Mouse (Mus musculus) heart, embryonic 13.5 days (tissue): Measurements from ENCODE around the gene Il2rg. TPM values are rescaled to one million over a fixed set of nuclear protein-coding genes. Genes with fewer than 3 reads are reported as not detected.

Source experiments
- ATAC-seq: fragments of 200-750 bp; cut with Nextera tagmentation; 2 replicates; pipeline ENCODE4 v1.8.0; 2017; ENCODE audit warnings: moderate TSS enrichment; ENCODE audit not compliant: insufficient number of reproducible peaks, low FRiP score, low TSS enrichment; ENCODE audit errors: extremely low read depth
- H3K27ac ChIP-seq: fragments of 300-500 bp; sonication (generic); replicated peaks from 2 replicates; pipeline ENCODE4 v1.5.1; 2015; ENCODE audit warnings: moderate library complexity, mild to moderate bottlenecking, inconsistent platforms
- H3K27me3 ChIP-seq: fragments of 300-500 bp; sonication (generic); replicated peaks from 2 replicates; pipeline ENCODE4 v1.6.1; 2015; ENCODE audit warnings: mild to moderate bottlenecking, inconsistent platforms
- H3K36me3 ChIP-seq: fragments of 300-500 bp; sonication (generic); 2 replicates; pipeline ENCODE4 v1.6.1; 2015; ENCODE audit warnings: mild to moderate bottlenecking, inconsistent platforms
- H3K4me1 ChIP-seq: fragments of 300-500 bp; sonication (generic); 2 replicates; pipeline ENCODE4 v1.6.1; 2015; ENCODE audit warnings: inconsistent platforms
- H3K4me2 ChIP-seq: fragments of 300-500 bp; sonication (generic); 2 replicates; pipeline ENCODE4 v1.6.1; 2015; ENCODE audit warnings: inconsistent platforms, mild to moderate bottlenecking, moderate library complexity
- H3K4me3 ChIP-seq: fragments of 300-500 bp; sonication (generic); 2 replicates; pipeline ENCODE4 v1.5.1; 2015; ENCODE audit warnings: moderate library complexity, mild to moderate bottlenecking, inconsistent platforms
- H3K9ac ChIP-seq: fragments of 300-500 bp; sonication (generic); 2 replicates; pipeline ENCODE4 v1.6.1; 2015; ENCODE audit warnings: inconsistent platforms, mild to moderate bottlenecking, moderate library complexity
- H3K9me3 ChIP-seq: fragments of 300-500 bp; sonication (generic); 2 replicates; pipeline ENCODE4 v1.6.1; 2016; ENCODE audit warnings: inconsistent platforms
- WGBS: fragments of 180-500 bp; shearing (Covaris S2); methylation state at CpG from one replicate; pipeline ENCODE4 v1.1.7; 2015; ENCODE audit warnings: mixed read lengths; 5-methylcytosine and 5-hydroxymethylcytosine counted together
- polyA plus RNA-seq: library from polyadenylated mRNA; unstranded; fragments of >200 nt; fragmentation: Nextera tagmentation; extraction: Ambion mirVana; gene quantifications from 2 replicates; pipeline ENCODE4 v1.2.1, GENCODE M21; 2015

The Il2rg gene
- polyA plus RNA-seq, 1 experiment from 2014 or later: 15.8 TPM

DNA sequence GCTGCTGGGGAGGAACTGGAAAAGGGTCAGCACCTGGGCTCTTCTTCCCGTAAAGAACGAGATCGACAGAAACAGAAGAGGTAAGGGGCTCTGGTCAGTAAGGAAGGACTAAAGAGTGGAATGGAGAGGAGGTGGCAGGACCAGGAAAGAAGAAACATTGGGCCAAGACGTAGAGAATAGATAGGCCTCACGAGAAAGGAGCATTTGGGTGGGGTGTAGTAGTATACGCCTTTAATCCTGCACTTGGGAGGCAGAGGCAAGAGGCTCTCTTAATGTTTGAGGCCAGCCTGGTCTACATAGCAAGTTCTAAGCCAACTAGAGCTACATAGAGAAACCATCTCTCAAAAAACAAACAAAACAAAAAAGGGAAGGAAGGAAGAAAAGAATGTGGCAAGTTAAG, 20.4 kb upstream of the Il2rg start:
- H3K4me3 ChIP-seq: no peak overlapping the region
- 0 out of 2 replicates have a peak, but pooled peaks cover 3% of the 10 kb centered on the region for H3K4me1 ChIP-seq
- 78% methylated on average over 6 of the region's 6 CpGs for WGBS
- no peaks in the 10 kb centered on the region for H3K9me3 ChIP-seq
- no peak overlapping the region for H3K4me2 ChIP-seq
- 0 out of 2 replicates have a peak, but pooled peaks cover under 1% of the 10 kb centered on the region for H3K27me3 ChIP-seq
- ATAC-seq: no peak
- peaks cover 96% of the 10 kb centered on the region for H3K36me3 ChIP-seq
- peak overlapping the region; percentile 48; the same call in 1 of the 2 replicates for H3K27ac ChIP-seq
- H3K9ac ChIP-seq: no peak overlapping the region

DNA sequence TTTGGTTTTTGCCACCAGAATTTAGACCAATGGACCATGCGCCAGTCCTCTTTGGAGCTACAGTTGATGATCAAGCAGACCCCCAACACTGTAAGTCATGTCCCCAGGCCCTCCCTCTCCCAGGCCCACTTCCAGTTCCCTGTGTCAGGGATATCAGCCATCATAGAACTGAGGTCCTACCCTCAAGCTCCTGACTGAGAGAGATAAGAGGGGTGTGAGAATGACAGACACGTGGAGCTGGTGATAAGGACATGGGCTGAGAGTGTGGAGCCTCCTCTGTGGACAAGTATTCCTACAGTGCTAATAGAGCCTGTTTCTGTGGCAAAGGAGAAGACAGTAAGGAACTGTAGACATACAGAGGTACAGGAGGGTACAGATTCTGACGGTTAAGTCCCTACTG, 19.5 kb upstream of the Il2rg start:
- H3K4me3 ChIP-seq: no peak overlapping the region
- WGBS: 48% methylated on average over 3 of the region's 3 CpGs
- no peaks in the 10 kb centered on the region for H3K9me3 ChIP-seq
- H3K4me1 ChIP-seq: 0 out of 2 replicates have a peak, but pooled peaks cover 3% of the 10 kb centered on the region
- ATAC-seq: peak; percentile 59
- no peaks in the 10 kb centered on the region for H3K27me3 ChIP-seq
- H3K27ac ChIP-seq: peak overlapping the region; percentile 48; the same call in 1 of the 2 replicates
- H3K36me3 ChIP-seq: peaks cover 96% of the 10 kb centered on the region
- no peak overlapping the region for H3K9ac ChIP-seq
- no peak overlapping the region; the same call in 1 of the 2 replicates for H3K4me2 ChIP-seq

DNA sequence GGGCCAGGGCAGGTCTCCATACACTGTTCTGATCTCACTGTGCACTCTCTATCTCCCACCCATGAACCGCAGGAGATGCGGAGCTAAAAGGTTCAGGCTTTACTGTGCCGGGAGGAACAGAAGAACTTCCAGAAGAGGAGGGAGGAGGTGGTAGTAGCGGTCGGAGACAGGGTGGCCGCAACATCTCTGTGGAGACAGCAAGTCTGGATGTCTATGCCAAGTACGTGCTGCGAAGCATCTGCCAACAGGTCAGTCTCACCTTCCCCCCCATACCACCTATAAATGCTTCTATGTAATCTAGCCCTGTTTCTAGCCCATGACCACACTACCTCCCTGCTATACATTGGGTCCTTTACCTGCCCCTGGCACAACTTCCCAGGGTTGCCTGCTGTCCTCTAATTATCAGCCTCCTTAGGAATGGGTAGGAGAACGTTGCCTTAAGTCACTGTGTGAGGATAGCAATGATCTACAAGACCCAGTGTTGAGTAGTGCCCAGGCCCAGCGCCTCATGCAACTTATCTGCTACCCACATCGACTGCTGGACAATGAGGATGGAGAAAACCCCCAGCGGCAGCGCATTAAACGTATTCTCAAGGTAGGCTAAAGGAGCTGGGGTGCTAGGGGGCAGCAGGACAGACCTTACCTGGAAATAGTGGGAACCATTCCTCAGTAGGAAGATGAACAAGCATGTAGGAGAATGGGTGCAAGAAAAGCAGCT, 18.1 kb upstream of the Il2rg start:
- Histone ChIP-seq H3K4me2 (no peak overlapping the region), H3K4me1 (0 out of 2 replicates have a peak, but pooled peaks cover 3% of the 10 kb centered on the region), H3K27ac (no peak overlapping the region), H3K9ac (no peak overlapping the region), H3K4me3 (no peak overlapping the region), H3K27me3 (no peaks in the 10 kb centered on the region), H3K9me3 (no peaks in the 10 kb centered on the region), H3K36me3 (peaks cover 96% of the 10 kb centered on the region)
- 86% methylated on average over 14 of the region's 14 CpGs for WGBS
- no peak for ATAC-seq

DNA sequence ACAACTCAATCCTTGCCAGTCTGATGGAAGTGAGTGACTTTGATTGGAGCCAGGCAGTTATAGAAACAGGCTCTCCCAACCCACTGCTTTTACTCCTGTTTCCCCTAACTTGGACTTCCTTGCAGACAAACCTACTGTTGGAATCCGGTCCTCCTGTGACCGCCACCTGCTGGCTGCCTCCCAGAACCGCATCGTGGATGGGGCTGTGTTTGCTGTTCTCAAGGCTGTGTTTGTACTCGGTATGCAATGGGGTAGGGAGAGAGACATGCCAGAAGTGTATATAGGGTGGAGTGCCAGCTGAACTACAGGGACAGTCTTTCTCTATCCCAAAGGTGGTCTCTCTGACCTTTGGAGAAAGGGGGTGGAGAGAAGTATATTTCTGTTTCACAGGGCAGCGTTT, 17.5 kb upstream of the Il2rg start:
- H3K27me3 ChIP-seq: no peaks in the 10 kb centered on the region
- 25% methylated on average over 6 of the region's 6 CpGs for WGBS
- peaks cover 96% of the 10 kb centered on the region for H3K36me3 ChIP-seq
- 0 out of 2 replicates have a peak, but pooled peaks cover 3% of the 10 kb centered on the region for H3K4me1 ChIP-seq
- no peaks in the 10 kb centered on the region for H3K9me3 ChIP-seq
- no peak overlapping the region for H3K9ac ChIP-seq
- no peak for ATAC-seq
- H3K4me3 ChIP-seq: no peak overlapping the region
- no peak overlapping the region for H3K27ac ChIP-seq
- no peak overlapping the region for H3K4me2 ChIP-seq

DNA sequence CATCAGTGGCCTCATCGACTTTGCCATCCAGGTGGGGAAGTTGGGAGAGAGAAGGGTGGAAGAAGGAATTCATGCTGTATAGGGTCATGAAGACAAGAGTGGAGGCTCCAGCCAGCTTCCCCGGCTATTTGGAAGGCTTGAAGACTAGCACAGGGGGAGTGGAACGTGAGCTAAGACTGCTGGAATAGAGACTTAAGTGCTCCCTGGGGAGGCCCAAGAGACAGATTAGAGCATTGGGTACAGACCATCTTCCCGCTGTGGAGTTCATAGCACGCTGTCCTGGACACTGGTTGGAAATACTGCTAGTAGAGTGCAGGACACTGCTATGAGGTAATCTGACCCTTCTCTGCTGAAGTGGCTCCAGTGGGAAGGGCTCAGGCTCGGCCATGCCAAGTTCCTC, 14.8 kb upstream of the Il2rg start:
- no peak for ATAC-seq
- H3K36me3 ChIP-seq: peaks cover 93% of the 10 kb centered on the region
- WGBS: 81% methylated on average over 6 of the region's 6 CpGs

DNA sequence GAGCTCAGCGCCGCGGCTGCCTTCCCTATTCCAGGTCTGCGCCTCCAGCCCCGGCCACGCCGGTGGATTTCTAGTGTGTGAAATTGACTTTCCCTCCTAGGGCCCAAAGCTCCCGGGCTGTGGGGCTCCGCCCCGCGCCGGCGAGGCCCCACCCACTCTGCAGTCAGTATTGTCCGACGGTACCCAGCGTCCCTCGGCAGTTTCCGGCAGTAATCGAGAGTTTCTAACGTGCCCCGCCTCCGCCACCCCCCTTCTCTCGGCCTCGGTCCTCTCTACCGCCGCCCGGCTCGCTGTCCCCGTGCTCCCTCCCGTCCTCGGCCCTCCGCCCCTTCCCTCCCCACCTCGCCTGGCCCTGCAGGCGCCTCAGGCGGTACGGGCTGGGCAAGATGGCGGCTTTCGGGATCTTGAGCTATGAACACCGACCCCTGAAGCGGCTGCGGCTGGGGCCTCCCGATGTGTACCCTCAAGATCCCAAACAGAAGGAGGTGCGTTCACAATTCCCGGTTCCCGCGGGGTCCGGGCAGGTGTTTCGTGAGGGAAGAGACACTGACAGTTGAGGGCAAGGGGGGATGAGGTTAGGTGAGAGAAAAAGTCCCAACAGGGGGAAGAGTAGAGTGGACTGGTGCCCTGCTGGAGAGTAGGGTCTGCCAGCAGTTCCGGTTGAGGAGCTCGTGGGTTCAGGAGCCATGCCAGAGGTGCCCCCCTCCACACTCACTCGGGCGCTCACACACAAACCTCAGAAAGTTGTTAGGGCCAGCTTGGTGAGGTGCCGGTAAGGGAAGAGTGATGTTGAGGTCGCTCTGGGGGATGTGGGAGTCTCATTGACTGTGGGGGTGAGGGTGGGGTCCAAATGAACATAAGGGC, 6.1 kb upstream of the Il2rg start, which contains the start of gene Med12:
Gene Med12 (plus strand): TSS at position 156 of the 864 bp plus-strand sequence.
- Histone ChIP-seq H3K9ac (peak within 1 kb of the TSS; percentile 86), H3K4me2 (peak within 1 kb of the TSS; percentile 68), H3K4me3 (peak within 1 kb of the TSS; percentile 67), H3K9me3 (no peaks in the 10 kb centered on the region), H3K27ac (peak within 1 kb of the TSS; percentile 85), H3K27me3 (peaks cover 14% of the 10 kb centered on the region; the same call in 1 of the 2 replicates), H3K4me1 (peaks cover 11% of the 10 kb centered on the region), H3K36me3 (peaks cover 30% of the 10 kb centered on the region)
- ATAC-seq: peak; percentile 95
- 9% methylated on average over 49 of the region's 54 CpGs for WGBS

More for the DNA sequence above, 14.8 kb upstream of the Il2rg start:
- Histone ChIP-seq H3K4me2 (no peak overlapping the region), H3K4me1 (0 out of 2 replicates have a peak, but pooled peaks cover 3% of the 10 kb centered on the region), H3K4me3 (no peak overlapping the region), H3K9ac (no peak overlapping the region), H3K27me3 (no peaks in the 10 kb centered on the region), H3K9me3 (no peaks in the 10 kb centered on the region), H3K27ac (no peak overlapping the region)

DNA sequence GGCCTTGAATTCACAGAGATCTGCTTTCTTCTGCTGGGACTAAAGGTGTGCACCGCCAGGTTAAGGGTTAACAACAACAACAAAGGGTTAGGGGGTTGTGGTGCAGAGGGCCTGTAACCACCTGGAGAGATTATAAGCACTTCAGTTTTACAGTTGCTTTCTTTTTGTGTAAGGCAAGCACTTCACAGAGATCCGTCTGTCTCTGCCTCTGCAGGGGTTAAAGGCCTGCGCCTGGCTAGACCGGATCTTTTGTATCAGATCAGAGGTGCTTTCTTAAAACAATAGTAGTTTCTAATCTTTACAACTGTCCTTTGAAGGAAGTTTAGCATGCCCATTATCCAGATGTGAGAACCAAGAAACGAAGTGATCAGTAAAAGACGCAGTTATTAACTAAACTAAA, 5.4 kb upstream of the Il2rg start:
- Histone ChIP-seq H3K4me3 (peak overlapping the region; percentile 67), H3K36me3 (peaks cover 23% of the 10 kb centered on the region), H3K4me1 (peaks cover 11% of the 10 kb centered on the region), H3K27me3 (peaks cover 14% of the 10 kb centered on the region), H3K9me3 (no peaks in the 10 kb centered on the region), H3K27ac (peak overlapping the region; percentile 61; the same call in 1 of the 2 replicates), H3K9ac (peak overlapping the region; percentile 71), H3K4me2 (peak overlapping the region; percentile 68)
- WGBS: 32% methylated on average over 6 of the region's 6 CpGs
- no peak for ATAC-seq

DNA sequence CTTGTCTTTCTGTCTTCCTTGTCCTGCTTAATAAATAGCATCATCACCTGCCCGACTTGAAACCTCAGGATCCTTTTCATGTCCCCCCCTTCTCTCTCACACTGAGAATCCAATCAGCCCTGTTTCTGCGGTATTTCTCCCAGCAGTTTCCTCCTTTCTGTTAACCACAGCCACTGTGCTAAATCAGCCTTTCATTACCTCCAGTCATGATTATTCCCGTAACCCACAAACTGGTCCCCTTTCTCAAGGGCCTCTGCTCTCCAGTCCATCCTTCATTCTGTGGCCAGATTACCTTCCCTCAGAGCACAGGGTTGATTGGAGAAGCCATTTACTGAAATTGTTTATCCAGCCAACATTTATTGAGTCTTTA, 685 bp upstream of the Il2rg start, which contains the start of gene Gm20489:
Gene Gm20489 (minus strand): TSS at position 269 of the 370 bp plus-strand sequence.
- ATAC-seq: no peak
- Histone ChIP-seq H3K9ac (no peak within 1 kb of the TSS), H3K4me2 (peak within 1 kb of the TSS; percentile 35), H3K9me3 (no peaks in the 10 kb centered on the region), H3K4me3 (peak within 1 kb of the TSS; percentile 14; the same call in 1 of the 2 replicates), H3K27me3 (peaks cover 14% of the 10 kb centered on the region), H3K4me1 (peaks cover 9% of the 10 kb centered on the region), H3K27ac (no peak within 1 kb of the TSS), H3K36me3 (no peaks in the 10 kb centered on the region)
- WGBS: 48% methylated on average over 3 of the region's 3 CpGs

DNA sequence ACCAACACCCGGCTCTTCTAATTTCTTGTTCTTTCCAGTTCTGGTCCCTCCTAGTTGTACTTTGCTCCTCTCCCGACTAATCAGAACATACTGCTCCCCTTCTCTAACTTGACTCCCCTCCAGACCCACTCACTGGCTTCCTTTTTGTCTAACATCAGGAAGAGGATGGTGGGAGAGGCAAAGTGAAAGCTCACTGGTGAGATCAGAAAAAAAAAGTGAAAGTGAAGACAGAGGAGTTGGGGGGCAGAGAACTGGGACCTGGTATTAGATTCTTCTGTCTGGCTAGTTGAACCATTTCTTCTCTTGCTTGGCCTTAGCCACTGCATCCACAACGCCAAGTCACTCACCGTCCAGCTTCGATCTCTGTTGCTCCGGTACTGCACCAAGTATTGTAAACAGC, 1.4 kb downstream of the Il2rg start:
- Histone ChIP-seq H3K9me3 (no peaks in the 10 kb centered on the region), H3K27ac (no peak overlapping the region), H3K9ac (no peak overlapping the region), H3K36me3 (no peaks in the 10 kb centered on the region), H3K27me3 (no peaks in the 10 kb centered on the region; the same call in none of the 2 replicates), H3K4me1 (peaks cover 9% of the 10 kb centered on the region), H3K4me2 (no peak overlapping the region), H3K4me3 (no peak overlapping the region)
- WGBS: 91% methylated on average over 6 of the region's 6 CpGs
- no peak for ATAC-seq

DNA sequence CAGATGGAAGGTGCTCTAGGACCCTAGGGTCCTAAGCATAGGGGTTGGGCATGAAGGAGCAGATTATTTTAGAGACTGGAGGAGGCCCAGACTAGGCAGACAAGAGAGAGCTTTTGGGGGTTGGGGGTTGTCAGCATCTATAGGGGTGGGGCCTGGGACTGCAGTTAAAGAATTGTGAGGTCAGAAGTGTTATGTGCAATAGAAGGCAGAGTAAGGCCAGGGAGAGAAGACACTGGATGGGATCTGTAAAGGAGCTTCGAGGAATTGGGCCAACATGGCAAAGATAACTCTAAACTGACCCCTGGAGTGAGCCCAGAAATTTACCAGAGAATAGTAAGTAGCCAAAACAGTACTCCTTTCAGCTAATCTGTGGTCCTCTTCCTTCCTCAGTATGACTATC, 4.2 kb downstream of the Il2rg start, which contains the start of gene Gm614:
Gene Gm614 (minus strand): TSS at position 101 of the 400 bp plus-strand sequence.
- Histone ChIP-seq H3K4me1 (peaks cover 23% of the 10 kb centered on the region), H3K4me2 (no peak within 1 kb of the TSS), H3K9ac (no peak within 1 kb of the TSS), H3K27me3 (no peaks in the 10 kb centered on the region; the same call in none of the 2 replicates), H3K9me3 (no peaks in the 10 kb centered on the region), H3K27ac (no peak within 1 kb of the TSS), H3K36me3 (peaks cover 2% of the 10 kb centered on the region), H3K4me3 (no peak within 1 kb of the TSS)
- no peak for ATAC-seq
- WGBS: 63% methylated on average over 1 of the region's 1 CpGs
